8 mouse cellular contexts compared by ENCODE assay signal in the genomic region with DNA sequence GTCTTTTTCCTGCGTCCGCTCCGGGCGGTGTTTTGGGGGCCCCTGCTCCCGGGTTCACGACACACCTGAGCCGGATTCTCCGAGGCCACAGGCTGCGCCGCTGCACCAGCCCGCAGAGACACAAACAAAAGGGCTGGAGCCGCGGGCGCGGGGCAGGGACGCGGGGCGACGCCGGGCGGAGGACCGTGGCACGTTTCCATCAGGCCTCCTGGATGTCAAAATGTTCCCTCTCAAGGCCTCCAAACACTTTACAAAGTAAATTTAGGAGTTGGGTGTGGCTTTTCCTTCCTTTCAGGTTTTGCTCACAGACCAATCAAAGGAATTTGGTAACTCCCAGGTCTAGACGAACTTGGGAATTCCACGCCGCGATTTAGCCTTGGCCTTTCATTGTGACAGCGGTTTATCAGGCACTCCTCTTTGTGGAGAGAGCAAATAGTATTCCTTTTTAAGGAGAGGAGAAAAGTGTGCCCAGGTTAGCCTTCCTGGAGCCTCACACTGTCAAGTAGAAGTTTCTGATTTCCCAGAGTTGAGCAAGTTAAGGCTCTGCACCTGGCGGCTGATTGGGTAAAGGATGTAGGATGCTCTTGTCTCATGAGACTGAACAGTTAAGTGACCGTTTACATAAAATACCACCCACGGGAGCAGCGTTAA. TPM values are rescaled to one million over a fixed set of nuclear protein-coding genes. Genes with fewer than 3 reads are reported as not detected.
A peak's percentile ranks its signal among the peaks of the same experiment; 100 is the strongest.
DNase-seq lines count a peak whose midpoint lies in the region; ATAC-seq and TF ChIP-seq lines count a peak whose summit lies in the region.

No protein-coding gene starts in this region.

- TF ChIP-seq POLR2A in ES-Bruce4 (IDR thresholded peaks at IDR 0.05; ENCODE audit: insufficient read depth, low read length) = no peak
- no peak for TF ChIP-seq POLR2A in embryonic fibroblast, embryonic 13.5 days (IDR thresholded peaks at IDR 0.05; ENCODE audit: low read depth, low read length)

- H3K27me3 ChIP-seq in ES-Bruce4 (ENCODE audit: control insufficient read depth, insufficient read depth, low read length, poor library complexity, severe bottlenecking) = no peaks in the 10 kb centered on the region
- no peaks in the 10 kb centered on the region for H3K27me3 ChIP-seq in hindbrain, embryonic 13.5 days
- H3K27me3 ChIP-seq in stomach, postnatal 0 days (ENCODE audit: control insufficient read depth, insufficient read depth, low read length) = no peaks in the 10 kb centered on the region

- peaks cover 2% of the 10 kb centered on the region for H3K4me1 ChIP-seq in ES-Bruce4 (ENCODE audit: control insufficient read depth, insufficient read depth, low read length)
- H3K4me1 ChIP-seq in embryonic fibroblast, embryonic 13.5 days (ENCODE audit: control insufficient read depth, insufficient read depth, low read length) = peaks cover 4% of the 10 kb centered on the region; the same call in 1 of the 2 replicates
- peaks cover 40% of the 10 kb centered on the region for H3K4me1 ChIP-seq in hindbrain, embryonic 13.5 days (replicated peaks)
- H3K4me1 ChIP-seq in stomach, postnatal 0 days (replicated peaks; ENCODE audit: control insufficient read depth, insufficient read depth) = peaks cover 7% of the 10 kb centered on the region; the same call in 1 of the 2 replicates

- DNase-seq in A20 (ENCODE audit: low read depth, low spot score) = peak; percentile 52
- DNase-seq in lung, postnatal 10 days = peak; percentile 61
- no peak for DNase-seq in stomach, postnatal 0 days (ENCODE audit: low spot score)
- no peak for DNase-seq in layer of hippocampus, postnatal 25 days (ENCODE audit: extremely low spot score in 1 of 2, low spot score in 1 of 2)
- DNase-seq in right cerebral cortex, postnatal 4 days = no peak

- peak; percentile 65 for ATAC-seq in hindbrain, embryonic 13.5 days (ENCODE audit: low FRiP score)
- ATAC-seq in stomach, postnatal 0 days (ENCODE audit: low FRiP score, low TSS enrichment) = peak; percentile 12; the same call in 1 of the 2 replicates

- no peaks in the 10 kb centered on the region for H3K9me3 ChIP-seq in ES-Bruce4 (replicated peaks; ENCODE audit: control insufficient read depth, insufficient read depth, low read length, poor library complexity, severe bottlenecking)
- H3K9me3 ChIP-seq in hindbrain, embryonic 13.5 days = no peaks in the 10 kb centered on the region
- no peaks in the 10 kb centered on the region for H3K9me3 ChIP-seq in stomach, postnatal 0 days (ENCODE audit: control insufficient read depth, low read length)

- H3K4me2 ChIP-seq in hindbrain, embryonic 13.5 days = peak overlapping the region; percentile 79
- H3K4me2 ChIP-seq in stomach, postnatal 0 days (replicated peaks; ENCODE audit: low read depth) = peak overlapping the region; percentile 84

- peak overlapping the region; percentile 97 for H3K4me3 ChIP-seq in ES-Bruce4 (ENCODE audit: low read depth, low read length)
- peak overlapping the region; percentile 71 for H3K4me3 ChIP-seq in embryonic fibroblast, embryonic 13.5 days (ENCODE audit: insufficient read depth, low read length)
- H3K4me3 ChIP-seq in hindbrain, embryonic 13.5 days = peak overlapping the region; percentile 79
- H3K4me3 ChIP-seq in stomach, postnatal 0 days (ENCODE audit: low read depth, low read length) = peak overlapping the region; percentile 79

- TF ChIP-seq CTCF in ES-Bruce4 (IDR thresholded peaks at IDR 0.05; ENCODE audit: low read depth, low read length) = no peak
- no peak for TF ChIP-seq CTCF in embryonic fibroblast, embryonic 13.5 days (IDR thresholded peaks at IDR 0.05; ENCODE audit: borderline replicate concordance, insufficient read depth, low read length)
- no peak for TF ChIP-seq CTCF in stomach, postnatal 0 days (IDR thresholded peaks at IDR 0.05; ENCODE audit: low read depth)

- no peaks in the 10 kb centered on the region for H3K36me3 ChIP-seq in ES-Bruce4 (ENCODE audit: control insufficient read depth, insufficient read depth, low read length, poor library complexity, severe bottlenecking)
- no peaks in the 10 kb centered on the region for H3K36me3 ChIP-seq in hindbrain, embryonic 13.5 days
- no peaks in the 10 kb centered on the region for H3K36me3 ChIP-seq in stomach, postnatal 0 days (ENCODE audit: control insufficient read depth, insufficient read depth, low read length)

- H3K9ac ChIP-seq in ES-Bruce4 (ENCODE audit: low read depth, poor library complexity, severe bottlenecking) = peak overlapping the region; percentile 93
- H3K9ac ChIP-seq in hindbrain, embryonic 13.5 days = peak overlapping the region; percentile 92
- H3K9ac ChIP-seq in stomach, postnatal 0 days (ENCODE audit: low read length) = peak overlapping the region; percentile 89

- TF ChIP-seq EP300 in ES-Bruce4 (IDR thresholded peaks at IDR 0.05; ENCODE audit: insufficient read depth, low read depth, low read length) = no peak
- no peak for TF ChIP-seq EP300 in stomach, postnatal 0 days (optimal IDR thresholded peaks at IDR 0.05)

- H3K27ac ChIP-seq in ES-Bruce4 (ENCODE audit: insufficient read depth, low read length) = peak overlapping the region; percentile 23
- H3K27ac ChIP-seq in embryonic fibroblast, embryonic 13.5 days (ENCODE audit: insufficient read depth, low read length) = peak overlapping the region; percentile 43
- H3K27ac ChIP-seq in hindbrain, embryonic 13.5 days = peak overlapping the region; percentile 82
- H3K27ac ChIP-seq in stomach, postnatal 0 days (replicated peaks) = peak overlapping the region; percentile 88

- WGBS in hindbrain, embryonic 13.5 days = 2% methylated on average over 32 of the region's 32 CpGs
- under 1% methylated on average over 32 of the region's 32 CpGs for WGBS in stomach, postnatal 0 days

RNA-seq across cellular contexts. Expression of a gene that starts 0.6 kb away (rescaled TPM):
- polyA plus RNA-seq in ES-Bruce4 (2011; ENCODE audit: insufficient read depth, insufficient read length, low read depth, missing spikeins) = 36.9 and 42.5 TPM in 2 replicates
- polyA plus RNA-seq in embryonic fibroblast, embryonic 13.5 days (2011; ENCODE audit: insufficient read length, low read depth, missing spikeins) = 102 and 108 TPM in 2 replicates
- polyA plus RNA-seq in hindbrain, embryonic 13.5 days (2015; fragmentation: Nextera tagmentation; extraction: Ambion mirVana) = 28.7 and 31.2 TPM in 2 replicates
- 16.2 and 16.5 TPM in 2 replicates for polyA plus RNA-seq in stomach, postnatal 0 days (2015; fragmentation: Nextera tagmentation; extraction: Ambion mirVana)
- total RNA-seq in layer of hippocampus, postnatal 25 days (2021) = 10 to 100 TPM; 20.7 to 23.9 TPM

Comparison
In these comparisons a context has a peak if more than half of its experiments do, and no peak if none do; other contexts are left out.
1. DNase-seq: peak in A20 (single experiment) and lung, postnatal 10 days (single experiment); none in stomach, postnatal 0 days (single experiment), layer of hippocampus, postnatal 25 days (0 of 2) and right cerebral cortex, postnatal 4 days (single experiment).
2. H3K27ac ChIP-seq: peak in every context shown above with its lines; median percentile 88 in stomach, postnatal 0 days; 82 in hindbrain, embryonic 13.5 days; 43 in embryonic fibroblast, embryonic 13.5 days; 23 in ES-Bruce4.
3. Peak in every context shown above with its lines, with median percentiles within 50 percentile points of each other: H3K4me3 ChIP-seq and H3K9ac ChIP-seq.